Mouse (Mus musculus): ENCODE measurements around the gene Dync1h1.
"Not testable (repeated sequence)": the region's sequence is repeated elsewhere in the genome, so short reads cannot be mapped to it uniquely, and the experiment has no call there.

Gene Dync1h1

GRCm38 (mm10) chr12:110696173-110696974 lies 95.1 kb downstream of the Dync1h1 start:
- DNase-seq (ENCODE audit: low spot score in 2 of 2) = peak; percentile 96 to 97

GRCm38 (mm10) chr12:110696975-110697400 lies 95.7 kb downstream of the Dync1h1 start:
- no peak for DNase-seq (ENCODE audit: low spot score in 2 of 2)

- DNase-seq (ENCODE audit: low spot score in 2 of 2) = no peak
Observed at GRCm38 (mm10) chr12:110697457-110697856, 96.2 kb downstream of the Dync1h1 start.

GRCm38 (mm10) chr12:110698080-110698479 lies 96.8 kb downstream of the Dync1h1 start:
- no peak for DNase-seq (ENCODE audit: low spot score in 2 of 2)

- DNase-seq (ENCODE audit: low spot score in 2 of 2) = no peak
Observed at GRCm38 (mm10) chr12:110698523-110699170, 97.4 kb downstream of the Dync1h1 start.

- DNase-seq (ENCODE audit: low spot score in 2 of 2) = no peak
Observed at GRCm38 (mm10) chr12:110699171-110699547, 97.9 kb downstream of the Dync1h1 start.

- DNase-seq (ENCODE audit: low spot score in 2 of 2) = no peak
Observed at GRCm38 (mm10) chr12:110700730-110701129, 99.5 kb downstream of the Dync1h1 start.

GRCm38 (mm10) chr12:110701363-110701762 lies 100.1 kb downstream of the Dync1h1 start:
- not testable (repeated sequence) for DNase-seq (ENCODE audit: low spot score in 2 of 2)

GRCm38 (mm10) chr12:110702556-110702955 lies 101.3 kb downstream of the Dync1h1 start, which contains the start of gene Hsp90aa1:
Hsp90aa1 (minus strand) TSS chr12:110702728.
- no peak for DNase-seq (ENCODE audit: low spot score in 2 of 2)

GRCm38 (mm10) chr12:110703008-110703471 lies 101.8 kb downstream of the Dync1h1 start:
- DNase-seq (ENCODE audit: low spot score in 2 of 2) = peak; percentile 55 to 80

GRCm38 (mm10) chr12:110703682-110704081 lies 102.4 kb downstream of the Dync1h1 start:
- no peak for DNase-seq (ENCODE audit: low spot score in 2 of 2)

- DNase-seq (ENCODE audit: low spot score in 2 of 2) = not testable (repeated sequence)
Observed at GRCm38 (mm10) chr12:110705419-110705818, 104.2 kb downstream of the Dync1h1 start.

GRCm38 (mm10) chr12:110706337-110707231 lies 105.3 kb downstream of the Dync1h1 start:
- DNase-seq (ENCODE audit: low spot score in 2 of 2) = no peak

GRCm38 (mm10) chr12:110707451-110707850 lies 106.2 kb downstream of the Dync1h1 start:
- DNase-seq (ENCODE audit: low spot score in 2 of 2) = no peak

- no peak for DNase-seq (ENCODE audit: low spot score in 2 of 2)
Observed at GRCm38 (mm10) chr12:110711270-110711669, 110.0 kb downstream of the Dync1h1 start.

- no peak for DNase-seq (ENCODE audit: low spot score in 2 of 2)
Observed at GRCm38 (mm10) chr12:110713784-110714183, 112.5 kb downstream of the Dync1h1 start.

- no peak for DNase-seq (ENCODE audit: low spot score in 2 of 2)
Observed at GRCm38 (mm10) chr12:110714215-110714614, 113.0 kb downstream of the Dync1h1 start.

GRCm38 (mm10) chr12:110716004-110716403 lies 114.8 kb downstream of the Dync1h1 start:
- no peak for DNase-seq (ENCODE audit: low spot score in 2 of 2)
